Mouse (Mus musculus) gastrocnemius, postnatal 25 days (tissue): ENCODE results near the gene Col6a2. TPM values are rescaled to one million over a fixed set of nuclear protein-coding genes. Genes with fewer than 3 reads are reported as not detected.

Experiments
- DNase-seq: peaks from one replicate; pipeline ENCODE4 v3.0.0; 2022
- total RNA-seq, 2 experiments: library from RNA; stranded (reverse); gene quantifications; 1 replicate in 1 of 2; 2 replicates in 1 of 2; pipeline ENCODE4 v1.2.3; 2021

Gene Col6a2
- total RNA-seq, 2 experiments from 2014 or later = 94.9 to 118 TPM

- no peak for DNase-seq
These were observed 73.0 kb downstream of the Col6a2 start for GRCm38 (mm10) chr10:76550458-76550857.

GRCm38 (mm10) chr10:76548218-76548617, 75.2 kb downstream of the Col6a2 start:
- no peak for DNase-seq

GRCm38 (mm10) chr10:76546566-76546965, 76.9 kb downstream of the Col6a2 start:
- no peak for DNase-seq

Other genes with a start within 250 kb of the Col6a2 start
- not detected for gene AC141477.1, start 183.2 kb downstream of the Col6a2 start, total RNA-seq
- gene Pcnt, start 180.8 kb downstream of the Col6a2 start, total RNA-seq = 10 to 100 TPM; 49.1 to 55.2 TPM
- gene 2610028H24Rik, start 174.5 kb downstream of the Col6a2 start, total RNA-seq = under 1 TPM; 0.29 to 0.31 TPM
- gene Mcm3ap, start 154.7 kb downstream of the Col6a2 start, total RNA-seq = 10 to 100 TPM; 17.2 to 19.2 TPM
- 1 to 10 TPM; 3.6 to 3.9 TPM for gene Ybey, start 154.5 kb downstream of the Col6a2 start, total RNA-seq
- 1 to 10 TPM; 4.2 to 4.9 TPM for gene Lss, start 92.0 kb downstream of the Col6a2 start, total RNA-seq
- gene Spatc1l, start 61.4 kb downstream of the Col6a2 start, total RNA-seq = not detected
- not detected for gene Ftcd, start 48.0 kb downstream of the Col6a2 start, total RNA-seq
- 100 to 1,000 TPM in 1 of 2 experiments, 10 to 100 TPM in 1; 89.8 to 102 TPM for gene Col6a1, start 102.5 kb upstream of the Col6a2 start, total RNA-seq